Mouse (Mus musculus) limb, embryonic 12.5 days (tissue): ENCODE data around the gene Spint2. TPM values are rescaled to one million over a fixed set of nuclear protein-coding genes. Genes with fewer than 3 reads are reported as not detected.

ENCODE experiments used
- ATAC-seq: fragments of 200-750 bp; cut with Nextera tagmentation; 2 replicates; pipeline ENCODE4 v1.8.0; 2017; ENCODE audit warnings: low read depth, moderate TSS enrichment; ENCODE audit not compliant: insufficient number of reproducible peaks, insufficient read depth, low FRiP score, low TSS enrichment
- H3K27ac ChIP-seq: fragments of 300-500 bp; sonication (generic); 2 replicates; pipeline ENCODE4 v1.5.1; 2016; ENCODE audit warnings: mild to moderate bottlenecking, moderate library complexity
- H3K27me3 ChIP-seq: fragments of 300-500 bp; sonication (generic); 2 replicates; pipeline ENCODE4 v1.6.1; 2016; ENCODE audit warnings: mild to moderate bottlenecking, moderate library complexity
- H3K36me3 ChIP-seq: fragments of 300-500 bp; sonication (generic); 2 replicates; pipeline ENCODE4 v1.6.1; 2016; ENCODE audit warnings: mild to moderate bottlenecking, moderate library complexity
- H3K4me1 ChIP-seq: fragments of 300-500 bp; sonication (generic); replicated peaks from 2 replicates; pipeline ENCODE4 v1.6.1; 2016
- H3K4me2 ChIP-seq: fragments of 300-500 bp; sonication (generic); 2 replicates; pipeline ENCODE4 v1.6.1; 2016; ENCODE audit warnings: mild to moderate bottlenecking, moderate library complexity
- H3K4me3 ChIP-seq: fragments of 300-500 bp; sonication (generic); replicated peaks from 2 replicates; pipeline ENCODE4 v1.5.1; 2016; ENCODE audit warnings: mild to moderate bottlenecking
- H3K9ac ChIP-seq: fragments of 300-500 bp; sonication (generic); replicated peaks from 2 replicates; pipeline ENCODE4 v1.6.1; 2016; ENCODE audit warnings: mild to moderate bottlenecking, moderate library complexity
- H3K9me3 ChIP-seq: fragments of 300-500 bp; sonication (generic); 2 replicates; pipeline ENCODE4 v1.6.1; 2016; ENCODE audit warnings: mild to moderate bottlenecking, moderate library complexity
- WGBS: fragments of 180-500 bp; shearing (Covaris S2); methylation state at CpG from one replicate; pipeline ENCODE4 v1.1.7; 2016; 5-methylcytosine and 5-hydroxymethylcytosine counted together
- polyA plus RNA-seq: library from polyadenylated mRNA; unstranded; fragments of >200 nt; fragmentation: Nextera tagmentation; extraction: Ambion mirVana; gene quantifications from 2 replicates; pipeline ENCODE4 v1.2.1, GENCODE M21; 2016

Gene Spint2
- polyA plus RNA-seq, 1 experiment from 2014 or later = 107 TPM

DNA sequence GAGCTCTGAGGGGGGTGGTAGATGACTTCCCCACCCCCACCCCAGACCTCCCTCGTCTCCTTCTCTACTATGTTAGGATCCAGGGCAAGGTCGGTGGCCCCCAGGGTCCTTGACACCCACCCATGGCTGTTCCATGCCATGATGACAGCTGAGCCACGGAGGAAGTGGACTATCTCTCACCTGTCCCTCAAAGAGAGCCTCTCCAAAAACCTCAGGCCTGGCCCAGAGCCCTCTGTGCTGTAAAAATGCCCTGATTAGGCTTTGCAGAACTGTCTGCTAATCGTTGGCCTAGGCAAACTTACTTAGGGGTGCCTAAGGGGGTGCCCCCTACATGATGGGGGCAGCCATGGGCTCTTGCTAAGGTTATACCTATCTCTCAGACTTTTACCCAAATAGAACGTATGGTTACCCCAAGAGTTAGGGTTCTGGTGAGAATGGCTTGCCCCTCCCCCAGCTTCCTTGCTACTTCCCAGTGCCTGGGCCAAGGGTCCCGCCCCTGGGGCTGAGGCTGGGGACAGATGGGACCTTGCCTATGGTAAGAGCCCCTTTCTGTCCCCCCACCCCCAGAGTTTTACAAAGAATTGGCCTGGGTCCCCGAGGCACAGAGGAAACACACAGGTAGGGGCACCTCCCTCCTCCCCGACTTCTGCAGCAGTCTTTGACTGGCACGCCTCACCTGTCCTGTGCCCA lies 32.0 kb upstream of the Spint2 start:
- H3K27ac ChIP-seq = peak overlapping the region; percentile 97; the same call in 1 of the 2 replicates
- H3K4me2 ChIP-seq = no peak overlapping the region; the same call in 1 of the 2 replicates
- peaks cover 81% of the 10 kb centered on the region for H3K4me1 ChIP-seq
- H3K9me3 ChIP-seq = no peaks in the 10 kb centered on the region
- WGBS = 42% methylated on average over 9 of the region's 9 CpGs
- ATAC-seq = no peak
- H3K9ac ChIP-seq = no peak overlapping the region
- H3K36me3 ChIP-seq = peaks cover 26% of the 10 kb centered on the region
- no peak overlapping the region for H3K4me3 ChIP-seq
- no peaks in the 10 kb centered on the region for H3K27me3 ChIP-seq

DNA sequence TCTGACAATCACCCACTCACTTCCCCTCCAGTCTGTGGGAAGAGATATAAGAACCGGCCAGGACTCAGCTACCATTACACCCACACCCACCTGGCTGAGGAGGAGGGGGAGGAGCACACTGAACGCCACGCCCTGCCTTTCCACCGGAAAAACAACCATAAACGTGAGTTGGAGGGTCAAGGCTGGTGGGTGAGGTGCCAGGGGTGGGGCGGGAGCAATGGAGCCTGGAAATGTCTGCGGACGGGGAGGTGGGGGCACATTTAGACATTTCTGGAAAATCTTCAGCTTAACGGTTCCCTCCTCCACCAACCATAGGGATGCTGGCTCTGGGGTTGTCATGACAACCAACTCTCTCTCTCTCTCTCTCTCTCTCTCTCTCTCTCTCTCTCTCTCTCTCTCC lies 31.3 kb upstream of the Spint2 start:
- peaks cover 26% of the 10 kb centered on the region for H3K36me3 ChIP-seq
- no peaks in the 10 kb centered on the region for H3K9me3 ChIP-seq
- peaks cover 81% of the 10 kb centered on the region for H3K4me1 ChIP-seq
- no peak for ATAC-seq
- no peak overlapping the region for H3K9ac ChIP-seq
- H3K4me2 ChIP-seq = no peak overlapping the region
- H3K27ac ChIP-seq = 0 out of 2 replicates have a peak overlapping the region, but pooled peaks have one; percentile 25
- no peaks in the 10 kb centered on the region for H3K27me3 ChIP-seq
- H3K4me3 ChIP-seq = no peak overlapping the region
- 21% methylated on average over 9 of the region's 9 CpGs for WGBS

DNA sequence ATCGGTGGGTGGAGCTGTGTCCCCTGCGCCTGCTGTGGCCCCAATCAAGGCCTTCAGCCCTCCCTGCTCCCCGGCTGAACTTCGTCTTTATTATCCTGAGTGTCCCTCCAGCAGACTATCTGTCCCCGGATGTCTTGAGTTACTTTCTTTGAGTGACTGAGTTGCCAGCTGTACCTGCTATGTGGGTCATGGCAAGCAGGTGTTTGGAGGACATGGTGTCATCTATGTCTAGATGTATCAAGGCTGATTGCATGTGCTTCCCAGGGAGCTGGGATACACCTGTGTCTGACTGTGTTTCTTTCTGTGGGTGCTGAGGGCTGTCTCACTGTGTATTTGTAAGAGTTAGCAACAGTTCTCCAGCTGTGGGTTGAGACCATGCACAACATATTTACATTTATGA lies 28.0 kb upstream of the Spint2 start:
- H3K27ac ChIP-seq = peak overlapping the region; percentile 73; the same call in 1 of the 2 replicates
- H3K36me3 ChIP-seq = peaks cover 21% of the 10 kb centered on the region
- peak overlapping the region; percentile 92 for H3K4me2 ChIP-seq
- ATAC-seq = no peak
- H3K9ac ChIP-seq = peak overlapping the region; percentile 71
- peaks cover 12% of the 10 kb centered on the region; the same call in 1 of the 2 replicates for H3K27me3 ChIP-seq
- 4% methylated on average over 5 of the region's 5 CpGs for WGBS
- peaks cover 75% of the 10 kb centered on the region for H3K4me1 ChIP-seq
- peak overlapping the region; percentile 70 for H3K4me3 ChIP-seq
- no peaks in the 10 kb centered on the region for H3K9me3 ChIP-seq

DNA sequence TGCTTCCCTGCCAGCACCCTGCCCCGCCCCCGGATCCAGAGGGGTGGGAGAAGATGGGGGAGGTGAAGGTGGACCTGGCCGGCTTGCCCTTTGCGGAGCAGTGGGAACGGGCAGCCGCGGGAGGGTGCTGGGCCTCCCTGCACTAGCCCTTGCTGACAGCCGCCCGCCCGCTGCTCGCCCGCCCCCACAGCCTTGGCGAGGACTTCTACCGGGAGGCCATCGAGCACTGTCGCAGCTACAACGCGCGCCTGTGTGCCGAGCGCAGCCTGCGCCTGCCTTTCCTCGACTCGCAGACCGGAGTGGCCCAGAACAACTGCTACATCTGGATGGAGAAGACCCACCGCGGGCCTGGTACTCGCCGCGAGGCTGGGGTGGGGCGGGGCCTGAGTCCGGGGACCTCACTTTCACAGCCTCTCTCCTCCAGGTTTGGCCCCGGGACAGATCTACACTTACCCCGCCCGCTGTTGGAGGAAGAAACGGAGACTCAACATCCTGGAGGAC lies 27.6 kb upstream of the Spint2 start:
- 0% methylated on average over 36 of the region's 36 CpGs for WGBS
- H3K27me3 ChIP-seq = peaks cover 12% of the 10 kb centered on the region; the same call in 1 of the 2 replicates
- H3K4me1 ChIP-seq = peaks cover 74% of the 10 kb centered on the region
- peaks cover 17% of the 10 kb centered on the region for H3K36me3 ChIP-seq
- peak overlapping the region; percentile 92 for H3K4me2 ChIP-seq
- H3K4me3 ChIP-seq = peak overlapping the region; percentile 70
- H3K27ac ChIP-seq = peak overlapping the region; percentile 73
- peak overlapping the region; percentile 71 for H3K9ac ChIP-seq
- 0 out of 2 replicates have a peak, but pooled peaks have one; percentile 10 for ATAC-seq
- no peaks in the 10 kb centered on the region for H3K9me3 ChIP-seq

DNA sequence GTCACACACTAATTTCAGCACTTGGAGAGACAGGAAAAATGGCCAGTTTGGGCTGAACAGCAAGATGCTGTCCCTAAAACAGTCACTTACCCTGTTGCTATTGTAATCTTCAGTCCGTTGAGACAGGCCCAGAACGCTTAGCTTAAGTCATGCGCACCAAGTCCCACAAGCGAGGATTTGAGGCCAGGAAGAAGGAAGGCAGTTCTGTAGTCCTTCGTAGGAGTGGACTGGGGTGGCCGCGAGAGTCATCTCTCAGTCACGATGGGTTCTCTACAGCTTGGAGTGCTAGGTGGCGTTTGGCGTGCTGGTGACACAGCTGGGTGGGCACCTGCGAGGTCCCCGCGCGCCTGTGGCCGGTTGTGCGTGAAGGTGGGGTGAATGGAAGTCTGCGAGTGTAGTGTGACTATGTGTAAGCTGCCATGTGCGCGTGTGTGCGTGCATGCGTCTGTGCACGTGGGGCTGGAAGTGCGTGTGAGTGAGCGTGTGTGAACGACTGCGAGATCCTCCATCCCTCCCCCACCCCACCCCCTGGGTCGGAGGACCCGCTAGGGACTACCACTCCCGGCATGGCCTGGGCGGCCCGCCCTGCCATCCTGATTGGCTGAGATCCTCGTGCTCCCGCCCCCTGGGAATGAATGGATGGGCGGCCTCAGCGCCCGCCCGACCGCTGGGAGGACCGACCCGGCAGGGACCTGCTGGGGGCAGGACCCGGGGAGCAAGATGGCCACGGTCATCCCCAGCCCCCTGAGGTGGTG lies 25.8 kb upstream of the Spint2 start:
- H3K4me2 ChIP-seq = peak overlapping the region; percentile 92
- H3K27me3 ChIP-seq = peaks cover 17% of the 10 kb centered on the region; the same call in 1 of the 2 replicates
- peak overlapping the region; percentile 70 for H3K4me3 ChIP-seq
- peak overlapping the region; percentile 62 for H3K9ac ChIP-seq
- no peaks in the 10 kb centered on the region for H3K9me3 ChIP-seq
- peak overlapping the region; percentile 45; the same call in 1 of the 2 replicates for H3K27ac ChIP-seq
- peak; percentile 48 for ATAC-seq
- peaks cover 14% of the 10 kb centered on the region for H3K36me3 ChIP-seq
- 2% methylated on average over 42 of the region's 42 CpGs for WGBS
- peaks cover 63% of the 10 kb centered on the region for H3K4me1 ChIP-seq

DNA sequence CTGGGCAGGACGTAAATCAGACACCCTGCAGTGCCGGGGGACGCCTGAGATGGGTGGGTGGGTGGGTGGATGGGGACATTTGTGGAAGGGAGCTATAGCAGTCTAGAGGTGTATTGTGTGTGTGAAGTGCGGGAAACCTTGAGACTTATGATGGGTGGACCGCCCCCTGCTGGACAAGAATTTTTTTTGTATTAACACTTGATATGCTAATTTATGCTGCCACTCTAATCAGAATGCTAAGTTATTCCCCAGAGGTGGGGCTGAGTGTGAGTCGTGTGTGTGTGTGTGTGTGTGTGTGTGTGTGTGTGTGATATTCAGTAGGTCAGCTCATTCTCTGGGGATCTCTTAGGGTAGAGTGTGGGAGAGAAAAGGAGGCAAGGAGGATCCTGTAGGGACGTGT lies 24.9 kb upstream of the Spint2 start:
- peak overlapping the region; percentile 98; the same call in 1 of the 2 replicates for H3K4me2 ChIP-seq
- no peaks in the 10 kb centered on the region for H3K9me3 ChIP-seq
- ATAC-seq = no peak
- 27% methylated on average over 7 of the region's 7 CpGs for WGBS
- H3K4me1 ChIP-seq = peaks cover 62% of the 10 kb centered on the region
- no peak overlapping the region for H3K27ac ChIP-seq
- H3K4me3 ChIP-seq = no peak overlapping the region
- H3K27me3 ChIP-seq = peaks cover 17% of the 10 kb centered on the region; the same call in 1 of the 2 replicates
- no peak overlapping the region for H3K9ac ChIP-seq
- peaks cover 9% of the 10 kb centered on the region for H3K36me3 ChIP-seq

DNA sequence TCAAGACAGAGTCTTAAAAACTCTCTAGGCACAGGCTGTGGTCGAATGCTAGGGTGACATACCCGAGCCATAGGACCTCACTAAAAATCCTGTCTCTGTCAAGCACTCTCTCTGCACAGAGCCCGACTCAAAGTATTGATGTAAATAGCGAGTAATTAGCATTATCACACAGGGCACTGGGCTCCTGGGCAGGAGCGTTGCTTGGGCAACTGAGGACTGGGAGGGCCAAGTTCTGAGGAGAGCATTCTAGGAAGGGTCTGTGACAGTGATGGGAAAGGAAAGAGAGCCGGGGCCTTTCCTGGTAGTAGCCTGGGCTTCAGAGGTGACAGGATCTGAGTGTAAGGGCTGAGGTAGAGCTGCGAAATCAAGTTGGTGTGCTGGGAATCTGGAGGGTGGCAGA lies 24.4 kb upstream of the Spint2 start:
- Histone ChIP-seq H3K4me2 (peak overlapping the region; percentile 98; the same call in 1 of the 2 replicates), H3K9me3 (no peaks in the 10 kb centered on the region), H3K9ac (no peak overlapping the region), H3K27ac (no peak overlapping the region), H3K4me1 (peaks cover 63% of the 10 kb centered on the region), H3K27me3 (peaks cover 17% of the 10 kb centered on the region; the same call in 1 of the 2 replicates), H3K4me3 (no peak overlapping the region), H3K36me3 (peaks cover 4% of the 10 kb centered on the region)
- WGBS = 36% methylated on average over 7 of the region's 7 CpGs
- no peak for ATAC-seq

DNA sequence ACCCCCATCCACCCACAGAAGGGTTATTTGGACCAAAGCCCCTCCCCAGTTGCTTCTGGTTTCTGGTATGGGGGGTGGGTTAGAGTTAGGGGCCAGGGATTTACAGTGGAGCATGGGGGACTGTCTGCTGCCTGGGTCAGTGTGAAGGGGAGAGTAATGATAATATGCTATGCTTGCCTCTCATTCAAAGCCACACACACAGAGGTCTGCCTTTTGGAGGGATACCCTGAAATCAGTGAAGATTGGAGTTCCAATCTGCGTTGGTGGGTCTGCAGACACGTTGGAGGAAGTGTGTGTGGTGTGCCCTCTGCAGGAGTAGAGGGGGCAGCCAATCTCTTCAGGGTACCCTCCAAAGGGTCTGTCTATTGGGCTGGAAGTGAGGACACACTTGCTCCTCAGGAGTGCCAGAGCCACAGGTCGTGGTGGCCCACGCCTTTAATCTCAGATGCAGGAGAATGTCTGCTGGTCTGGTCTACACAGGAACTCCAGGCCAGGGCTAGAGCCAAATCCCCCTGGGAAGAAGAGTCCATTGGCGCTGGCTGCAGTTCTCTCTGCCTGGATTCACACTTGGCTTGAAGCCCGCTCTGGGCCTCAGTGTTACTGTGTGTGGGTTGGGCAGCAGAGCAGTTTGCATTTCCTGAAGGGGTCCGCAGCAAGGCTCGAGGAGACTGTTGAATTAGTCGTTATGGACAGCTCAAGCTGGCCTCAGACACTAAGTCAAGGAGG lies 23.7 kb upstream of the Spint2 start:
- Histone ChIP-seq H3K36me3 (no peaks in the 10 kb centered on the region), H3K4me2 (peak overlapping the region; percentile 98), H3K4me1 (peaks cover 63% of the 10 kb centered on the region), H3K27me3 (peaks cover 17% of the 10 kb centered on the region; the same call in 1 of the 2 replicates), H3K4me3 (peak overlapping the region; percentile 61), H3K9me3 (no peaks in the 10 kb centered on the region), H3K27ac (0 out of 2 replicates have a peak overlapping the region, but pooled peaks have one; percentile 13), H3K9ac (peak overlapping the region; percentile 71)
- no peak for ATAC-seq
- WGBS = 21% methylated on average over 9 of the region's 9 CpGs

DNA sequence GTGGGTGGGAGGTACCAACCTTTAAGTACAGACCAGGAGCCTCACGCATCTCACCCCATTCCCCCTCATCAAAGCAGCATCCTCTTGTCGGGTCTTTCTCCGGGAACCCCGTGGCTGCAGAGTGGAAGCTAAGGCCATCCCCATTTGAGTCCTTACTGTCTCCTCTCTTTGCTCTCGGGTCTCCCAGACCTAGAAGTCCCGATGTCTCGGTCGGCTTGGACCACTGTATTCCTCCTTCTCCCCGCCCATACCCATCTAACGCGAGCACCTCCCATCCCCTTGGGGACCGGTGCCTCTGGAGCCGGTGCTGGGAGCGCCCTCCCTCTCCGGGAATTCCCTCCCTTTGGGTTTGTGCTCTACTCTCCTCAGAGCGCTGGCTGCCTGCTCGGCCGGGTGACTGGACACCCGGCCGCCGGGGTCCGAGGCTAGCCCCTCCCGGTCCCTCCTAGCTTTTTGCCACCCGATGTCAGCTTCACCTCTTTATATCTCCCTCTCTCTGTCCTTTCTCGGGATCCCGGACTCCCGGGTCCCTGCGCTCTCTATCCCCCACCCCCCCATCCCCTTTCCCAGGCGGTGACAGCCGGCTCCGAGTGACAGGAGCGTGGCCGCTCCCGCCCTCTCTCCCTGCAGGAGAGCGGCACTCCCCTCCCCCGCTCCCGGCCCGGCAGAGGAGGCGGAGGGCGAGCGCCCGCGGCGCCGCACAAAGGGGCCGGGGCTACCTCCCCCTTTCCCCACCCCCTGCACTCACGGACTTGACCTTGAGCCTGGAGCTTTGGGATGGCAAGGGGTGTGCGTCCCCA lies 23.0 kb upstream of the Spint2 start:
- ATAC-seq = no peak

More for the DNA sequence above, 23.0 kb upstream of the Spint2 start:
- Histone ChIP-seq H3K4me1 (peaks cover 57% of the 10 kb centered on the region), H3K9ac (peak overlapping the region; percentile 71), H3K9me3 (no peaks in the 10 kb centered on the region), H3K27ac (no peak overlapping the region), H3K4me2 (peak overlapping the region; percentile 98), H3K36me3 (no peaks in the 10 kb centered on the region), H3K27me3 (peaks cover 17% of the 10 kb centered on the region; the same call in 1 of the 2 replicates), H3K4me3 (peak overlapping the region; percentile 61)
- WGBS = under 1% methylated on average over 48 of the region's 48 CpGs
